Mouse (Mus musculus): ENCODE results near the gene Cars2.
"Not testable (repeated sequence)": the region's sequence is repeated elsewhere in the genome, so short reads cannot be mapped to it uniquely, and the experiment has no call there.

Gene Cars2

GRCm38 (mm10) chr8:11555720-11556591, 5.4 kb upstream of the Cars2 start:
- peak; percentile 99 to 100 for DNase-seq

GRCm38 (mm10) chr8:11554799-11555719, 4.5 kb upstream of the Cars2 start, which contains the start of gene Ing1:
Gene Ing1, plus strand, starts transcription at chr8:11555571.
- peak; percentile 96 to 97 for DNase-seq

GRCm38 (mm10) chr8:11552390-11552789, 1.8 kb upstream of the Cars2 start:
- no peak for DNase-seq

- DNase-seq, result not testable (repeated sequence)
These were observed 914 bp upstream of the Cars2 start for GRCm38 (mm10) chr8:11551497-11551896.

- DNase-seq, result peak in 1 of 2 experiments; percentile 58
These were observed 877 bp downstream of the Cars2 start for GRCm38 (mm10) chr8:11549706-11550105.

GRCm38 (mm10) chr8:11547063-11547462, 3.5 kb downstream of the Cars2 start:
- no peak for DNase-seq

- peak; percentile 74 to 84 for DNase-seq
These were observed 6.2 kb downstream of the Cars2 start for GRCm38 (mm10) chr8:11544386-11544785.

- DNase-seq, result no peak
These were observed 7.7 kb downstream of the Cars2 start for GRCm38 (mm10) chr8:11542866-11543265.

GRCm38 (mm10) chr8:11542031-11542430, 8.6 kb downstream of the Cars2 start:
- peak; percentile 20 to 60 for DNase-seq

GRCm38 (mm10) chr8:11540182-11540581, 10.4 kb downstream of the Cars2 start:
- no peak for DNase-seq

GRCm38 (mm10) chr8:11539049-11539448, 11.5 kb downstream of the Cars2 start:
- DNase-seq, result no peak

GRCm38 (mm10) chr8:11534494-11534893, 16.1 kb downstream of the Cars2 start:
- DNase-seq, result no peak

GRCm38 (mm10) chr8:11530849-11531248, 19.7 kb downstream of the Cars2 start:
- no peak for DNase-seq

- peak in 1 of 2 experiments; percentile 50 for DNase-seq
These were observed 20.3 kb downstream of the Cars2 start for GRCm38 (mm10) chr8:11530155-11530770.

GRCm38 (mm10) chr8:11523331-11523730, 27.3 kb downstream of the Cars2 start:
- DNase-seq, result peak; percentile 25 to 65

GRCm38 (mm10) chr8:11518676-11519075, 31.9 kb downstream of the Cars2 start:
- DNase-seq, result peak in 1 of 2 experiments; percentile 12

GRCm38 (mm10) chr8:11518056-11518396, 32.6 kb downstream of the Cars2 start:
- no peak for DNase-seq

GRCm38 (mm10) chr8:11517366-11518055, 33.1 kb downstream of the Cars2 start:
- no peak for DNase-seq

- DNase-seq, result no peak
These were observed 34.3 kb downstream of the Cars2 start for GRCm38 (mm10) chr8:11516292-11516691.

GRCm38 (mm10) chr8:11513247-11513646, 37.3 kb downstream of the Cars2 start:
- no peak for DNase-seq

- no peak for DNase-seq
These were observed 37.9 kb downstream of the Cars2 start for GRCm38 (mm10) chr8:11512711-11513110.

- no peak for DNase-seq
These were observed 39.6 kb downstream of the Cars2 start for GRCm38 (mm10) chr8:11510971-11511370.

All from kidney, postnatal 25 days (tissue).